Mouse (Mus musculus) heart, adult 9 months (tissue): ENCODE results near the gene Gnptg.

Source experiments
- DNase-seq, 2 experiments: peaks; one replicate each; pipeline ENCODE4 v3.0.0; 2022; ENCODE audit warnings: low spot score in 2 of 2

Gene Gnptg

DNA sequence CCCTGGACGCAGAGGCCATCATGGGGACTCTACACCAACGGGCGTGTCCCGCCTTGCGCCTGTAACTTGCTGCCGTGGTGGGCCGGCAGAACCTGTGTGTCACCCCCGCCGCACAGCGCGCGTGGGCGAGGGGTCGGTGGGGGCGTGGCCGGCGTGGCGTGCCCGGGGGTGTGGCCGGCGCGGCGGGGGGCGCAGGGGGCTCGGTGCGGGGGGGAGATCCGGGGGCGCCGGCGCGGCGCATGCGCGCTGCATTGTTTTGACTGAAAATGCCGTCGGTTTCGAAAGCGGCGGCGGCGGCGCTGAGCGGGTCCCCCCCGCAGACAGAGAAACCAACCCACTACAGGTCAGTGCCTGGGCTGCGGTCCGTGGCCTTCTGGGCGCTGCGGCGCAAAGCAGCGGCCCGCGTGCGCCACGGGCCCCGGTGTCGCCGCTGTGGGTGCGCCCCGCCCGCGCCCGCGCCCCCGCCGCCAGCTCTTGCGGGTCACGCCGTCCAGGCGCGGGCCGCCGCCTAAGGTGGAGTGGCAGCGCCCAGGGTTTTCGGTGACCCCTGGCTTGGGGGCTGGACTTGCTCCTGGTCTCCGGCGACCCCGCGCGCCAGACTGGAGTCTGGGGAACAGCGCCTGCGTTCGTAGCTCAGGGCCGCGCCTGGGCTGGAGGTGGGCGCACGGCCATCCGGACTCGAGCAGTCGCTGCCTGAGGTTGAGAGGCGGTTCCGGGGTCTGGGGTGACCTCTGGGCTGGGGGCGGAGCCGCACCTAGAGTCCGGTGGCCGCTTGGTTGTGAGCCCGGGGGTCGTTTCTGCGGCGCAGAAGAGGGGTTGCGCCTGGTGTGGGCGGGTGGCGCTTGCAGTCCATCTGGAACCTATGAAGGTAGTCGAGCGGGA is 51.5 kb downstream of the Gnptg start, which contains the start of gene Unkl:
TSS of gene Unkl (plus strand) at position 248 of the 882 bp plus-strand sequence.
- peak; percentile 65 to 74 for DNase-seq

DNA sequence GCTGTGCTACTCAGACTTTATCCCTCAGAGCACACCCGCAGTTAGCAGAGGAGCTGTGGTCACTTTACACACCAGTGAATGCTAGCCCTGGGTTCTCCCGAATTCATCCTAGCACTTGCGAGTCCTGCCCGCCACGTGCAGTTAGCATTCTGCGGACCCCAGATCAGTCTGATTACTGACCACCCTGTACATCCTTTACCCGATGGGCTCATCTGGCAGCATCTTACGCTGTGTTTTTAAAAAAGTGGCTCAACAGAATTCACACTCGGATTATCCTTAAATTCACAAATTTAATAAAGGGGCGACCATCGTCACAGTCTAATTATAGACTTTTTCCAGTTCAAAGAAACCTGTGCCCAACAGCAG is 52.2 kb downstream of the Gnptg start:
- no peak for DNase-seq

DNA sequence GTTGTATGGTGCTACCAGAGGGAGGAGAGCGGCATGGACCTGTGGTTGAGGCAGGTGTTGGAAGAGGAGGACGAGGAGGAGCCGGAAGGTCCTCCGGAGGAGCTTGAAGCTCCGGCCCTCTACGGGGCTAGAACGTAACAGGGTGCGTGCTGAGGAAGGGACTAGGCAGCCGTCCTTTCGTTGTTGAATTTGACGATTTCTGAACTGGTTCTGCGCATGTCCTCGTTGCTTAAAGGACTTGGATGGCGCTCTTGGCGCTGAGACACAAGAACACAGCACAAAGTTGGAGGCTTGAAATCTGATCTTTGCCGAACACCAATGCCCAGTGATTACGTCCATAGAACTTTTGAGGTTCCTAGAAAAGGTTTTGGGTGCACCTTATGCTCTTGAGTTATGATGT is 55.0 kb downstream of the Gnptg start:
- no peak for DNase-seq

DNA sequence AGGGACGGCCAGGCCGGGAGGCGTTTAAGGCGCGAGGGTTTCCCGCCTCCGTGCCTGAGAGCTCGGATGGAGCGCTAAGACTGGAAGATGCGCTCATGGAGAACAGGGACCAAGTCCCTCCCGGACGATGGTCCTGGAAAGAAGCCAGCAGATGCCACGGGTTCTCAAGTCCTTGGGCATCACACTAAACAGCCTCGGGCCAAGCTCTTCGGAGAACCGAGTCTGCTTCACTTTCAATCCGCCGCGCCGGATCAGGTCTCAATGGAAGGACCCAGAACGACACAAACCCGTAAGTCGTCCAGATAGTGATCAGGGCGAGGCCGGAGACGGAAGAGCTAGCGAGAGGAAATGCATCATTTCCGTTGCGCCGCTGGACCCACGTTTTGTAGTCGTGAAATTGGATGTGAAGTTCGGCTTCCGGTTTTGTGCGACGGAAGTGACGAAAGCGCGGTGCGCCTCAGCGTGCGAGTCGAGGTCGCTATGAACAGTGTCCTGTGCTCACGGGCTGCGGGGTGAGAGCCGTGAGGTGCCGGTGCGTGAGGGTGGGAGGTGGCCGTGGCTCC is 55.7 kb downstream of the Gnptg start, which contains the start of gene BC003965:
TSS of gene BC003965 (plus strand) at position 426 of the 563 bp plus-strand sequence.
- DNase-seq, result peak; percentile 92 to 97
